Mouse (Mus musculus) ovary, postnatal 14 days (tissue): ENCODE results near the gene Dynlrb1.

Experiments
- DNase-seq: peaks from one replicate; pipeline ENCODE4 v3.0.0; 2022; ENCODE audit warnings: low spot score

The Dynlrb1 gene

DNA sequence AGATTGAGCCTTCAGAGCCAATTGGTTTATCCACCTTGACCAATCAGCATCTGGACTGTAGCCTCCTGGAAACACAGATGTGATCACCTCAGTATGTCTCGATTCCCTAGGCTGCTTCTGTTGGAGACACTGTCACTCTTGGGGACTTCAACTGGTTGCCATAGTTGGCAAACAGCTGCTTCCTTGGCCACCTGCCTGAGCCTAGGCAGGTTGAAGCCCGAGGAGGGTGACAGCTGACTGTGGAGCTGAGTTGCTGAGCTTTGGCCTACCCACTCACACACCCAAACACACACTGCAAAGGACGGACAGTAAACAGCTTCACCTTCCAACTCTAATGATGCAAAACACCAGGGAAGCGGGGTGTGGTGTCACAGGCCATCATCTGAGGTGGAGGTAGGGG lies 47.5 kb downstream of the Dynlrb1 start:
- DNase-seq, result no peak

DNA sequence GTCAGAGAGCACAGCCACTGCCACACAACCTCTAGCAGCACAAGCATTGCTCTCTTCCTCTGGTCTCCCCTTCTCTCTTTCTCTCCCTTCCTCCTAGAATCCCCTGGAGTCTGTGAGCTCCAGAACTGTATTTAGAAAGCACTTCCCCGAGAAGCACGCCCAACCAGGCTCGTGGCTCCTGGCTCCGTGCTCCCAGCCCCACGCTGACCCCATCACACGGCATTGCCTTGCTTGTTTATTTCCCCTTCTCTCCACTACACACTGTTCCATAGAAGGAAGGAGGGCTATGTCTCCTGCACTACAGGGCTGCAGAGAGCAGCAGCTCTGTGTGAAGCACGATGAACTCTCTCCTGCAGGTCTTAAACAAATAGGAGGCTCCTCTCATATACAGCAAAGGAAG lies 48.3 kb downstream of the Dynlrb1 start:
- DNase-seq, result no peak

DNA sequence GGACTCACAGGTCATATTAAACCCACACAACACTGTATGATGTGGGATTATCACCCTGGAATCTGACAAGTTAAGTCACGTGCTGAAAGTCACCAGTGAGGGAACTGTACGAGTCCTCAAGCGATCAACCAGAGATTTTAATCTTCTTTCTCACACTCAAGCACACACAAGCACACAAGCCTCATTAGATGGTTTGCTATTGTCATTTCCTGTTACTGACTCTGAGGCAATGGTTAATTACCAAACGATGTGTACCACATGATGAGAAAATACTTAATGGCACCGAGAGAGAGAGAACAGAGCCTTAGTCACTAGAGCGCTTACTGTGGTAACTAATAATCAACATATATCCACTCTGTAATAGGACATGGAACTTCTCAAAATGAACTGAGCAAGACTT lies 49.4 kb downstream of the Dynlrb1 start:
- DNase-seq, result no peak

DNA sequence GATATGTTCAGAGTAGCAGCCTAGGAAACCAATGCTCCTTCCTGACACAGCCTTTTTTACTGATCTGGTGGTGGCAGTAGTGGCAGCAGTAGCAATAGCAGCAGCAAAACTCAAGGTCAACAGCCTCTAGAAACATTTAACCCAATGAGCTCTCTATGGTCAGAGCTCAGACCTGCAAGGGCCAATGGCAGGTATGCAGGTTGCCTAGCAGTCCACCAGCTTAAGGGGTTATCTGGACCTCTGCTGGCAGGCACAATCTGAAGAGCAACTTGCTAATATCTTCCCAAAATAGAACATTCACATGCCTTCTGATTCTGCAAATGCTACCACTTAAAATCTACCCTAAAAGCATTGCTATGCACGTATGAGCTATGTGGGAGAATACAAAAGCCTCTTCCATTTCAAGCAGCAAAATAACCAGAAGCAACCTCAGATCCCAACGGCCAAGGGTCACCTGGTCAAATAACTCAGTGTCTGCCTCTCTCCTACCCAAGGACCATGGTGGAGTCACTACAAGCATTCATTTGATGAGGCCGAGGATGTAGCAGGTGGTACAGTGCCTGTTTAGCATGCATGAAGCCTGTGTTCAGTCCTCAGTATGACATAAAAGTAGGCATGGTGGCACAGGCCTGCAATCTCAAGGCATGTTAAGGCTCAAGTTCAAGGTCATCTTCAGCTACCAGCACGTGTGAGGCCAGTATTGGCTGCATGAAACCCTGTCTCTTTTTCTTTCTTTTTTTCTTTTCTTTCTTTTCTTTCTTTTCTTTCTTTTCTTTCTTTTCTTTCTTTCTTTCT lies 51.3 kb downstream of the Dynlrb1 start:
- no peak for DNase-seq

DNA sequence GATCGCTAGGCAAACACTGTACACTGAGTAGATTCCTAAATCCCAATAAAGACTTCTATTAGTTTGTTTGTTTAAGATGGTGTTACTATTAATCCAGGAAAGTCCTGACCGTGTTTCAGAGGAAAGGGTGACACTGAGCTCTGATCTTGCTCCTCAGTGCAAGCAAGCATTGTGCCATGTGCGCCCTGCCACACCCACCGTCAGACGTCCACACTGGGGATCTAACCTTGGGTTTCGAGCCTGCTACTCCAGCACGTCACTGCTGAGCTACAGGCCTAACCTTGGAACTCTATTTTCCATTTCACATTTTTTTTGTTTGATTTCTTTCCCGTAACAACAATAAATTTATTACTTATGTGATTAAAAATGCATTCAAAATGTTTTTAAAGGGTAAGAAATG lies 53.7 kb downstream of the Dynlrb1 start:
- DNase-seq, result no peak

DNA sequence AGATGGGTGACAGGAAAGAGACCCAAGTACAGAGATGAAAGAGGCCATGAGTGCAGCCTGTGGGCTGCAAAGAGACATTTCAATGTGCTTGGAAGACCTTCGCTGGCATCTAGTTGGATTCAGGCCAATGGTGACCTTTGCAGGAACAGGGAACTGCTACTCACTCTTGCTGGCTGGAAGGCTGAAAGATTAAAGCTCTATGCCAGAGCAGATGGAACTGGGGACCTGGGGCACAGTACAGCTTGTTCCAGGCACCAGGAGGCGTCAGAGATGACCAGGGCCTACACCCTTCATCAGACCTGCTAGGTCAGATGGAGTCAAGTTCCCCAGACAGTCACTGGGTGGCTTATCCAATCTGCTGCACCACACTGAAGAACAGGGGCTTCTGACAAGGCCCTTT lies 57.0 kb downstream of the Dynlrb1 start:
- no peak for DNase-seq

DNA sequence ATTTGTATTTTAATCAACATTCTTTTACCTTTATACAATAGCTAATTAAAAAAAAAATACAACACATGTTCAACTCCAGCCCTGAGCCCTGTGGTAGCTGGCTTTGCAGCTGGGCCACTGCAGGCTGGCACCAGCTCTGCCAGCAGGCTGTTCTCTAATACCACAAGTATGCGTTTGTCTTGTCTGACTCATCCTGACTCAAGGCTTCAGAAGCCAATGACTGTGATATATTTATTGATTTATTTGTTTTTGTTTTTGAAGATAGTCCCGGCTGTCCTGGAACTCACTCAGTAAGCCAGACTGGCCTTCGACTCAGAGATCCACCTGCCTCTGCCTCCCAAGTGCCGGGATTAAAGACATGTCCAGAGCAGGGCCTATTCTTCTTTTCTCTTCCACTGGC lies 57.6 kb downstream of the Dynlrb1 start:
- DNase-seq, result no peak

DNA sequence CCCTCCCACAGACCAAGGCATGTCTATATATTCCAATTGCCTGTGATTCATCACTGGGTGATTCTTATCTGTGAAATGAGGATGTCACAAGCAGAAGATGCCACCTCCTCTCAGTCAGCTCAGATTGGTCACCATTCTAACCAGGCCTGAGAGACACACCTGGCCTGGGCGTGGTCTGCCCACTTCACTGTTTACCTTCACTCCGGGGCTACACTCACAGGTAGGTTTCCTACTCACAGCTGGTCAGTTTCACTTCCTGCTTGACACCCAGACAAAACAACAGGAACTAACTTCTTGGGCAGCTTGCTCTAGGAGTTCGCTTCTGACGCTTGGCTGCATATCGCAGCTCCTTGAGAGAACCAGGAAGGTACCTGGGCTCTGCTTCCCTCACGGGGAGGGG lies 59.1 kb downstream of the Dynlrb1 start:
- DNase-seq, result no peak

DNA sequence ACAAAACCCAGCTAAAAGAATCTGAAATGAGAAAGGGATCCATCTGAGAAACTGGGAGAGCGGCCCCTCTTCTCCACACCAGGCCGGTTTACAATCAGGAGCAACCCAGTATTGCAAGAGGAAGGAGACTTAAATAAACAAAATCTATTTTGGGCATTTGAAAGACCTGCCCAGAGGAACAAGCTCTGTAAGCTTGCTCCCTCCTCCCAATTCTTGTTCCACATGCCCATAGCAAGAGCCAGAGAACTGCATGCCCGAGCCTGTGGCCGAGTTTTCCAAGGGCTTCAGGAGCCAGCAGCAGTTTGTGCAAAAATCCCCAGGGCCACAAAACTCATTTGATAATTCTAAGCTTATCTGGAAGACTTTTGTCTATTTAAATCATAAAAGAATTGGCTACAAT lies 63.2 kb downstream of the Dynlrb1 start:
- no peak for DNase-seq
